ENCODE assay signal across 22 mouse cellular contexts in the genomic region with DNA sequence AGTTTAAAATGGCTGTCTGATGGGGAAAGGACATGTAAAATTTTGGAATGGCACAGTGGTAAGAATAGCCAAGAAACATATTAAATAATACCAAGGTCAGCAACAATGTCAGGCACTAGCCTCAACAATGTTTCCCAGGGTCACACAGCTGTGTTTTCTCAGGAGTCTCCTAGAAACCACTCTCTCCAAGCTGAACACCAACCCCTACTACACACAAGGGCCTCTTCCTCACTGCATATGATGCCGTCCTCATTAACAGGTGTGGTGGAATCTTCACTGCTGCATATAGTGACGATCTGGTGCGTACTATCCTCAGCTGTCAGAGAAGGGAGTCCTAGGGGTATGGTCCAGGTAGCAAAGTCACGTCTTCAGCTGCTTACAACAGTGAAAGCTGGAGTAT.
DNase-seq lines count a peak whose midpoint lies in the region; ATAC-seq and TF ChIP-seq lines count a peak whose summit lies in the region.
"Had no signal": no experiment of that assay in that cellular context is flagged by ENCODE, and none has a peak within 500 bp of the region (broad histone marks: within the 10 kb centered on the region; RNA-seq: fewer than 3 reads in every experiment).

No protein-coding gene starts in this region.

- TF ChIP-seq POLR2A in CH12.LX (IDR thresholded peaks at IDR 0.05; ENCODE audit: low read depth, low read length): 0 out of 2 replicates have a peak, but pooled peaks have one; percentile 11

- ATAC-seq in megakaryocyte, adult 5-6 weeks (ENCODE audit: poor library complexity, severe bottlenecking): no peak
- ATAC-seq: activated CD4-positive, CD25-positive, alpha-beta regulatory T cell, adult 4 months; CD4-positive, CD25-positive, alpha-beta regulatory T cell, adult 4 months; Patski had no signal

- in situ Hi-C loops in CH12.LX (cut with MboI; ENCODE audit: low pct_ligation_motif_present, low pct_unique_long_range_greater_than_20kb, low sequenced_read_pairs): no loop called here

- H3K27ac ChIP-seq in CH12.LX (ENCODE audit: insufficient read depth, low read depth): no peak overlapping the region

- peaks cover 69% of the 10 kb centered on the region for H3K36me3 ChIP-seq in megakaryocyte, embryonic 14.5 days (replicated peaks; ENCODE audit: low read length)
- H3K36me3 ChIP-seq in CH12.LX (replicated peaks in 1 of 2; ENCODE audit: control insufficient read depth in 1 of 2, insufficient read depth in 1 of 2, low read length in 1 of 2): peaks cover 58 to 94% of the 10 kb centered on the region in 2 experiments
- H3K36me3 ChIP-seq: G1E had no signal

- no peak overlapping the region for H3K4me2 ChIP-seq in CH12.LX (ENCODE audit: insufficient read depth, low read depth, poor library complexity, severe bottlenecking)

- TF ChIP-seq RAD21 in CH12.LX (IDR thresholded peaks at IDR 0.05; ENCODE audit: low read depth, low read length): no peak

- TF ChIP-seq CTCF in CH12.LX (conservative IDR thresholded peaks at IDR 0.05 in 1 of 2, IDR thresholded peaks at IDR 0.05 in 1 of 2; ENCODE audit: low read depth in 2 of 2, low read length in 2 of 2): no peak

- no peak overlapping the region for H3K9ac ChIP-seq in CH12.LX (ENCODE audit: insufficient read depth, low read depth)

- H3K4me1 ChIP-seq in megakaryocyte, embryonic 14.5 days: peaks cover 21% of the 10 kb centered on the region
- peaks cover 12 to 61% of the 10 kb centered on the region in 2 experiments for H3K4me1 ChIP-seq in CH12.LX (ENCODE audit: control insufficient read depth in 1 of 2, insufficient read depth in 2 of 2)

- peaks cover 56% of the 10 kb centered on the region for H3K79me2 ChIP-seq in CH12.LX (replicated peaks; ENCODE audit: control insufficient read depth, extremely low read depth, insufficient read depth, poor library complexity, severe bottlenecking)

- H3K9me3 ChIP-seq in megakaryocyte, embryonic 14.5 days: peaks cover 9% of the 10 kb centered on the region; the same call in 1 of the 2 replicates
- peaks cover 17% of the 10 kb centered on the region for H3K9me3 ChIP-seq in CH12.LX (replicated peaks; ENCODE audit: low read length)
- H3K9me3 ChIP-seq: G1E had no signal

- peak overlapping the region; percentile 2 for H3K4me3 ChIP-seq in megakaryocyte, embryonic 14.5 days (replicated peaks)
- no peak overlapping the region for H3K4me3 ChIP-seq in CH12.LX (replicated peaks in 1 of 3; ENCODE audit: low read depth in 2 of 3, low read length in 2 of 3, poor library complexity in 1 of 3)

- peak; percentile 79 for DNase-seq in heart, adult 11 months
- no peak for DNase-seq in heart, adult 8-10 months (ENCODE audit: low spot score)
- DNase-seq in ovary, adult 18-20 months (ENCODE audit: low spot score): peak; percentile 16
- no peak for DNase-seq in ovary, postnatal 14 days (ENCODE audit: low spot score)
- DNase-seq in CH12.LX (ENCODE audit: extremely low read depth): no peak
- DNase-seq in left cerebral cortex, adult 9 months (ENCODE audit: low spot score in 2 of 2): no peak
- DNase-seq: adrenal gland, adult 2 months; adrenal gland, adult 8-10 months; adrenal gland, postnatal 10 days; adrenal gland, postnatal 14 days; adrenal gland, postnatal 25 days; adrenal gland, postnatal 36 days; B cell, adult 2 months; cerebellum, adult 11 months; cerebellum, adult 11-12 months; cerebellum, adult 18-20 months had no signal

- TF ChIP-seq EP300 in CH12.LX (IDR thresholded peaks at IDR 0.05; ENCODE audit: low read length): no peak

- dilution Hi-C loops in CH12.LX (cut with MboI; ENCODE audit: extremely low pct_ligation_motif_present, extremely low pct_unique_long_range_greater_than_20kb, low sequenced_read_pairs): no loop called here

- no peaks in the 10 kb centered on the region for H3K27me3 ChIP-seq in megakaryocyte, embryonic 14.5 days (replicated peaks)
- no peaks in the 10 kb centered on the region for H3K27me3 ChIP-seq in CH12.LX (replicated peaks)
- H3K27me3 ChIP-seq: Patski had no signal

TF ChIP-seq in CH12.LX, 34 proteins besides CTCF, POLR2A, EP300 and RAD21:
- TF ChIP-seq USF1 (IDR thresholded peaks at IDR 0.05; ENCODE audit: low read depth, low read length) (no peak), MXI1 (IDR thresholded peaks at IDR 0.05; ENCODE audit: low read depth, low read length) (no peak), MYC (IDR thresholded peaks at IDR 0.05; ENCODE audit: low read depth, low read length) (no peak), UBTF (IDR thresholded peaks at IDR 0.05; ENCODE audit: low read depth, low read length) (no peak), USF2 (conservative IDR thresholded peaks at IDR 0.05; ENCODE audit: low read depth, low read length) (no peak), JUND (conservative IDR thresholded peaks at IDR 0.05; ENCODE audit: low read depth, low read length) (no peak), GABPA (IDR thresholded peaks at IDR 0.05; ENCODE audit: insufficient replicate concordance, low read depth, low read length) (no peak), ELF1 (IDR thresholded peaks at IDR 0.05; ENCODE audit: low read depth, low read length) (no peak), BHLHE40 (IDR thresholded peaks at IDR 0.05; ENCODE audit: low read depth, low read length) (no peak), TCF12 (IDR thresholded peaks at IDR 0.05; ENCODE audit: low read depth, low read length) (no peak), JUN (IDR thresholded peaks at IDR 0.05; ENCODE audit: insufficient read depth, low read depth, low read length) (no peak)
TF ChIP-seq in CH12.LX: peak in this region for 0.

Comparison
In these comparisons a context has a peak if more than half of its experiments do, and no peak if none do; other contexts are left out.
1. DNase-seq: peak in heart, adult 11 months (single experiment) and ovary, adult 18-20 months (single experiment); none in heart, adult 8-10 months (single experiment), ovary, postnatal 14 days (single experiment), CH12.LX (single experiment) and left cerebral cortex, adult 9 months (0 of 2).